Mouse (Mus musculus): ENCODE measurements around the gene Ddx52.

Ddx52 gene

DNA sequence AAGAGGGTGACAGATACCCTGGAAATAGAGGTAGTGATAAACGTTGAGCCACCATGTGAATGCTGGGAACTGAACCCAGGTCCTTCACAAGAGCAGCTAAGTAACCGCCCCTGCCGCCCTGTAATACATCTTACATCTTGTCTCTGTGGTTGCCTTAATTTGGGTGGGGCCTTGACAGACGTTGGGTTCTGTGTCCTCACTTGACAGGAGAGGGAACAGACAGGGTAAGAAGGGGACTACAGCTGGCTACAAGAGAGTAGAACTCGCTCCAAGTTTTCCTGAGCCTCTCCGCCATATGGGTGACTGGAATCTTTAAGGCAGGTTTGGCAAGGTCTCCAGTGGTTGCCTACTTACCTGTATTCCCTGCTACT lies 26.3 kb downstream of the Ddx52 start:
- no peak for DNase-seq (ENCODE audit: low spot score in 2 of 2)

DNA sequence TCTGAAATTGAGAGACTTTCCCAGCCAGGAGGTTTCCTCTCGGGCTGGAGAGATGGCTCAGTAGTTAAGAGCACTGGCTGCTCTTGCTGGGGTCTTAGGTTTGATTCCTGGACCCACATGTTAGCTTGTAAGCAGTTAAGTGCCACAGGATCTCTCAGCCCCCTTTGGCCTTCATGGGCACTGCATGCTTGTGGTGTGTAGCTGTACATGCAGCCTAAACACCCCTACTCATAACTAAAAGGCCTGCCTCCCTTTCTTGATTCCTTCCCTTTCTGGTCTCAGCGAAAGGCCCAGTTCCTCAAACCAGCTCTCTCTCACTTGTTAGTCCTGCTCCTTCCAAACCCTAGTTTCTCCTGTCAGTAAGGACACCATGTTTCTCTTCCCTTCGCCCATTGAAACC lies 27.2 kb downstream of the Ddx52 start:
- no peak for DNase-seq (ENCODE audit: low spot score in 2 of 2)

DNA sequence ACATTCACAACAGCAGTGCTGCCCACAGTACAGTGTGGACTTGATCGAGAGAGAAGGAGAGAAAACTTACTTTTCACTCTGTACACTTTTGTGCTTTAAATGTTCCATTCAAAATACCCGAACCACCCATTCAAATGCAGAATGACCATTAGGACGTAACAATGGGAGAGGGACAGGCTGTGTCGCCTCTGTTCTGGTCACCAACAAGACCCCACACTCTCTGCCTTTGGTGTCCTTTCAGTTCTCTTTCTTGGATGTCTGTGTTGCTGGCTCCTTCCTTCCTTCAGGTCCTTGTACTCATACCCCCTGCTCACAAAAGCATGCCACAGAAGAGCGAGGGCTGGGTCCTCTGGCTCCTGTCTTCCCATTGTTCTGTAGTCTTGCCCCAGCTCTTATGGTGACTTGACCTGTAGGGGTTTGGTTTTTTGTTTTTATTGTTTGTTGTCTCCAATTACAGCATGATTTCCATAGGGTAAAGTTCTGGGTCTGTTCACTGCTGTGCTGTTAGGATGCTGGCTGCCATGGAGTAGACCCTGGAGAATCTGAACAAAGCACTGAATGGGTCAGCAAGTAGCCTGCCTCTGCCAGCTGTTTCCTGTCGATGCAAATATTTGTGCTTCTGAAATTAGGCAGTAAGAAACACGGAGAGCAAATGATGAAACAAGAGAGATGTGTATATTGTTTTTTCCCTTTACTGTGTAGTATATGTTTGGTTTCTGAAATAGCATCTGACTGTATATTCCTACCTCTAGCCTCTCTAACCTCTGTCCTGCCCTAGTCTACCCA lies 32.9 kb downstream of the Ddx52 start:
- DNase-seq (ENCODE audit: low spot score in 2 of 2) = no peak

DNA sequence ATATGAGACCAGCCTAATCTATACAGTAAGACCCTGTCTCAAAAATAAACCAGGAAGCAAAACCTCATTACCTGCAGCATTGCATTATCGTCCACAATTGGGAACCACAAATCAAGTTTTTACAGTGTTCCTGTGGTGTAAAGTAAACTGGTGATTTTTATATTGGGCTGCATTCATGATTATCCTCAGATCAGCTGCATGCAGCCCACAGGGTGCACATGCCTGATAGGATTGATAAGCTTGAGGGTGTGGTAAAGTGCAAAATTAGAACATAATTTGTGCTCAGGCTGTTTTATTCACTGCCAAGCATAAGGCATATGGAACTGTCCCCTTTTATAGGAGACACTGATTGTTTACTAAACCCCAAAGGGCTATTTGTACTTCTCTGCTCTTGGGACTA lies 33.6 kb downstream of the Ddx52 start:
- DNase-seq (ENCODE audit: low spot score in 2 of 2) = no peak

DNA sequence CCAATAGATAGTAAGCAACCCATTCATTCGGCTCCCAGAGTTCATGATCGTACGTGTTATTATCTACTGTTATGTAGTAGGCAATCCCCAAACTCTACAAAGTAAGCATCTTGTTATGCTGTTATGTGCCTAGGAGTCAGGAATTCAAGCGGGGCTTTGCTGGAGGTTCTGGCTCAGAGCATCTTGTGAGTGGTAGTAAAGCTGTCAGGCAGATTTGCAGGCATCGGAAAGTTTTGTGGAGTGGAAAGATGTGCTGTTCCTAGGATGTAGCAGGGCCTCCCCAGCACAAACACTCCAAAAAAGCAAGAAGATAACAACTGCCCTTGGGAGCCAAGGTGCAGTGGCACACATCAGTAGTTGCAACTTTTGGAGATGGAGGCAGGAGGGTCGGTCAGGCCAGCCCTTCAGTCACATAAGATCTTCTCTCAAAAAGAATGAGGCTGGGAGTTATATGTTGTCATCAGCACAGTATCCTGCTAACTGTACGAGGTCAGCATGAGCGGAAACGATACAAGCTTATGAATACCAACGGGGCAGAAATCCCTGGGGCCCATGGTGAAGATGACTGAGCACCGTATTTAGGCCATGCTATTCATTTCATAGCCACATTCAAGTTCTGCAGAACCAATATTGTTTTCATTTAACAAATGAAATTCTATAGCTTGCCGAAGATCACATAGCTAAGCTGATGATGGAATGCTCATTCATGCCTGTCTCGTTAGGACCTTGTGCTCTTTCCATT lies 34.5 kb downstream of the Ddx52 start:
- DNase-seq (ENCODE audit: low spot score in 2 of 2) = no peak

DNA sequence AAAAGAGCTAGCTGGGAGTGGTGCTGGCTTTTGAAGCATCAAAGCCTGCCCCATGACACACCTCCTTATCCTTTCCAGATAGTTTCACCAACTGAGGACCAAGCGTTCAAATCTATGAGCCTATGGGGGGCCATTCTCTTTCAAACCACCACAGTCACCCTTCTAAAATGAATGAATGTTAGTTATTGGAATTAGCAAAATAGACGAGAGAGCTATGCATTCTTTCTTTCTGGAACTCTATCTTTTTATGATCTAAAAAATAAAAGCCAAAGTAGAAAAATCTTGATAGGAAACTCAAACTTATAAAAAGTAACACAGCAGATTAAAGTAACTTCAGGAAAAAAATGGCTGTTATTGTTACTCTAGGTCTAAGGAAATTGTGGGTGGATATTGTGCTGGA lies 35.9 kb downstream of the Ddx52 start:
- DNase-seq (ENCODE audit: low spot score in 2 of 2) = no peak

DNA sequence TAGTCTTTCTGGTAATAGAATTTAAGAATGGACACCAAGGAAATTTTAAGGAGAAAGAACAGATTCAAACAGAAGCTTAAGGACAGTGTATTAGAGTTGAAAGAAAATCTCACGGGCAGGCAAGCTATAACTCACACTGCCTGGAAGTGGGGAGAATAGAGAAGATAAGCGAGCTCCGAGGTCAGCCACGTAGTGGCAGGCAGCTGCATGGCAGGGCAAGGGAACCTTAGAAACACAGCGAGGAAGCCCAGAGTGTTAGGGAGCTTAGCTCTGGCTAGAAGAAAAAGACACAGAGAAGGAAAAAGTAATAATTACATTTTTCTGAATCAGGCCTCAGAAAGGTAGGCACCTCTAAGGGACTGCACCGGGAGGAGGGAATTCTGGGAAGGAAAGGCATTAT lies 38.1 kb downstream of the Ddx52 start:
- DNase-seq (ENCODE audit: low spot score in 2 of 2) = no peak

DNA sequence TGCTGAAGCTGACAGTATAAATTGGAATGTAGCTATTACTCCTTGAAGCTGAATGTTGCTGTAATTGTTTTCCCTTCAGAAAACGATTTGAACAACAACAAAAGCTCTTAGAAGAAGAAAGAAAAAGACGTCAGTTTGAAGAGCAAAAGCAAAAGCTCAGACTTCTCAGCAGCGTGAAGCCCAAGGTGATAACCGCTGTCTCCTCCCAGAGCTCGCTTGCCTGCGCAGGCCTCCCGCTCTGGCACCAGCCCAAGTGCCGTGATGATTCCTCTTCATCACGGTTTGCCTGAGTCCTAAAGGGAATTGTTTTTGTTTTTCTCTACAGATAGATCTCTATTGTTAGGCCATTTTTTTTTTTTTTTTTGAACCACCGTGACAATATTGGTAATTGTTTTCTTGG lies 39.5 kb downstream of the Ddx52 start:
- DNase-seq (ENCODE audit: low spot score in 2 of 2) = peak in 1 of 2 experiments; percentile 28

DNA sequence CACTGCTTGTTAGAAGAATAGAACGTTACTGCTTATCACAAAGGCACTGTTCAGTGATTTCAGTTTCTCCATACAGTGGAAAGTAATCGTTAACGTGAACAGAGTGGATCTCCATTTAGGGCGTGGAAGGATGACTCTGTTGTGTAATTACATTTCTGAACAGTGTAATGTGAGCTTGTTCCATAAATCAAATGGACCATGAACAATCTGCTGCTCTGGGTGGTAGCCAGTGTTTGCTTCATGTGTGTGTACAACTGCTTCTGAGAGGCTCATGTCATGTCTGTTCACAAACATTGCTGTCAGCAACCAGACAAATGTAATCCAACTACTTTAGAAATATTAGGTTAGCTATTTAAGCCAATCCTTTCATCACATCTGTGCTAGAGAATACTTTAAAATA lies 49.8 kb downstream of the Ddx52 start:
- DNase-seq (ENCODE audit: low spot score in 2 of 2) = no peak

DNA sequence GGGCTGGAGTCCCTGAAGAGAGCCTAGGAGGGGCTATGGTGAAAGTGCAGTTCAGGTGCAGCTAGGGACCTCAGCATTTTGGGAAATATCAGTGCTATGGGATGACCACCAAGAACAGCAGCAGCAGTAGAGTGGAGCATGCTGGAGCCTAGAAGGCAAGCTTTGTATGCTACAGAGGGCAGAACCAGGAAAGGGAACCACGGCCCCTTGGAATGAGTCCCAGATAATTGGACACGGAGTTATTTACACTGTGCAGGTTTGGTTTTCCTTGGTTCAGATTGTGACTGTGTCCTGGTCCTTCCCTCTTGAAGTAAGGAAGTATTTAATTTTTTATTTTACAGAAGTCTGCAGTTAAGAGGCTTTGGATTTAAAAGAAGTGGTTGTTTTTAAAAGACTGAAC lies 51.6 kb downstream of the Ddx52 start:
- DNase-seq (ENCODE audit: low spot score in 2 of 2) = no peak

DNA sequence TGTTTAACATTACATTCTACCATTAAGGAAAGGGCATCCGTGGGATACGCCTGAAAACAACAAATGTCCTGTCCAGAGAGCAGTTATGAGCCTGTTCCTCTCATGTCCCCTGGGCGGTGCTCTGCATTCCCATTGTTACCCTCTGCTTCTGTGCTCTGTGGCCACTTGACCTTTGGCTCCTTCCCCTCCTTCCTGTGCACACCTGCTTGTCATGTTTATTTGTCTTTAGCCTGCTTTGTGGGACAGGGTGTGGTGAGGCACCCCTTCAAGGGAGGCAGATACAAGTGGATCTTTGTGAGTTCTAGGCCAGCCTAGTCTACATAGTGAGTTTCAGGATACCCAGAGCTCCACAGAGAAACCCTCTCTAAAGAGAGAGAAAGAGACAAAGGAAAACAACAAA lies 52.6 kb downstream of the Ddx52 start:
- DNase-seq (ENCODE audit: low spot score in 2 of 2) = no peak

DNA sequence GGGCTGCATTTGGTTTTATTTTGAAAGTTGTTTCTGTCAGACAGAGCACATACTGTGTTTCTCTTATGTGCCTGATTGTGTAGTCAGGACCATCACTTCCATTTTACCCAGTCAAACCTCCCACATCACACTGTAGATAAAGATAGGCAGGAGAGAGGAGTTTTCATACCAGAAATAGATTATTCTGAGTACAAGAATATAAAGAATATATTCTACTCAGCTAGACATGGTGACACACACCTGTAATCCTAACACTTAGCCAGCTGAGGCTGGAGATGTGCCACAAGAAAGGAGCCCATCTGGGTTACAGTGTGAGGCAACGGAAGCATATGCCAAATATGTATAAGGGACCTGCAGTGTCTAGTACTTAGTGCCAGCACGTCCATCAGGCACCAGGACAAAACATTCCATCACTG lies 53.7 kb downstream of the Ddx52 start:
- DNase-seq (ENCODE audit: low spot score in 2 of 2) = peak in 1 of 2 experiments; percentile 41

DNA sequence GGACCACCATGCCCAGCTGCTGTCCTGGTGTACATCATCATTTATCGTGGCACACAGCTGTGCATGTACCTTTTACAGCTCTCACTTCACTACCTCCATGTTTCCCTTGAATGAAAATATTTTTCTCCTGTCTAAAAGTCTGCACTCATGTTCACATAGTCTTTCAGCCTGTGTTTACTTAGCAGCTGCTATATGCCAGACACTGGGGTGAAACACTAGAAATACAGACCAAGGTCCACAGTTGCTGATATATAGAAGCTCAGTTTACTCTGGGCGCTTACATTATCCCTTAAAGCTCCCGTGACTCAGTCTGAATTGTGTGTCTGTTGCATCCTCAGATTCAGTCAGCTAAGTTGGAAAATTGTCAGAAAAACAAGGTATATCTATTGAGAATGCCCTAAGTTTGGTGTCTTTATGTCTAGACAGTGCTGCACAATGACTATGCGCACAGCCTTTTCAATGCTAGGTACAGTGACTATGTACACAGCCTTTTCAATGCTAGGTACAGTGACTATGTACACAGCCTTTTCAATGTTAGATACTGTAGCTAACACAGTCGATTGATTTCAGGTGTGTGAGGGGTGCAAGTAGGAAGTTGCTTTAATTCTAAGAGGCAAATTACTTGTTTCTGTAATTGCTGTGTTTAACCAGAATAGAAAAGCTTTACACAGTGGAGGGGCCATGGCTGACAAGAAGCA lies 55.5 kb downstream of the Ddx52 start:
- no peak for DNase-seq (ENCODE audit: low spot score in 2 of 2)

DNA sequence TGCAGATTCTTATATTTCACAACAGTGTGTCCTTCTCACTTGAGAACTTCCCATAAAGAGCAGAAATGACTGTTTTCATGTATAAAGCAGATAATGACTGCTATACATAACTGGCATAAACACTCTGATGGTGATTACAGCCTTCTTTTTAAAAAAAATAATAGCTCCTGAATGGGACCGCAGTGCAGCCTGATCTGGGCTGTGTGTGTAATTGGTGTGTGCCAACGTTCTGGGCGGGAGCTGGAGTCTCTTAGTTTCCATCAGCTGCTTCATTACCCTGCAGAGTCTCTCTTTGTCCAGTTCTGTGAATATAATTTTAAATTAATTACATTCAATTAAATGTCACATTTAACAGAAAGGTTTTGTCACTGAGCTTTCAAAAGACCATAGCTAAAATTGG lies 57.1 kb downstream of the Ddx52 start:
- DNase-seq (ENCODE audit: low spot score in 2 of 2) = no peak

DNA sequence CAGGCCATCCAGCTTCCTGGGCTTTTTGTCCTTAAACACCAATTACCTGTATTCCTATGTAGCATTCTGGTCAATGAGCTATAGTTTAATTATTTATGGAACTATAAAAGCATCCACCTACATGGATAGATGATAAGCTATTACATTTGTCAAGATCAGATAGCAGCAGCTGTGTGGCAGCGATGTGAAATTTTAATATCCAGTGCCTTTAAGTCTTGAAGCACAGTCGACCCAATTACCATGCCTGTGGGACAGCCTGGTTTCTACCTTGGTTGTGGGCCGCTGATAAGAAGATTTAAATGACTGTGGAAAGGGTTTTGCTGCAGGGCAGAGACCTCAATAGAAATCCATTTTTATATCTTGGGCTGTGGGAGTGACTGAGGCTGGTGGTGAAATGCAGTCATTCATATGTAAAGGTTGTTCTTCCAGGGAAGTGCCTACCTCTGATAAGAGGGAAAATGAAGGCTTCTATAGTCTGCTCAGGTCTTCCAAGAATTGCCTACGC lies 57.6 kb downstream of the Ddx52 start:
- DNase-seq (ENCODE audit: low spot score in 2 of 2) = no peak

DNA sequence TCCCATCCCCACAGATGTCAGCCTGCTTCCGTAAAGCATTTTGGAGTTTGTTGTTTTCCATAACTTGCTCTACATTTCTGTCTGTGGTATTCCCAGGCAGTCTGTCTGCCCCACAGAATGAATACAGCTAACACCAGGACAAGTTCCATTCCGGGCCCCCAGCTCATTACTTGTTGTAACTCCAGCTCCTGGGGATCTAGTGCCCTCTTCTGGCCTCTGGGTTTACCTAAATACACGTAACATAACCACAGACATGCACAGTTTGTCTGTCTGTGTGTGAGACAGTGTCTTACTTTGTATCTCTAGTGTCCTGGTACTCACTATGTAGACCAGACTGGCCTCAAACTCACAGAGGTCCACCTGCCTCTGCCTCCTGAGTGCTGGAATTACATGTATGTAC lies 59.4 kb downstream of the Ddx52 start:
- no peak for DNase-seq (ENCODE audit: low spot score in 2 of 2)

DNA sequence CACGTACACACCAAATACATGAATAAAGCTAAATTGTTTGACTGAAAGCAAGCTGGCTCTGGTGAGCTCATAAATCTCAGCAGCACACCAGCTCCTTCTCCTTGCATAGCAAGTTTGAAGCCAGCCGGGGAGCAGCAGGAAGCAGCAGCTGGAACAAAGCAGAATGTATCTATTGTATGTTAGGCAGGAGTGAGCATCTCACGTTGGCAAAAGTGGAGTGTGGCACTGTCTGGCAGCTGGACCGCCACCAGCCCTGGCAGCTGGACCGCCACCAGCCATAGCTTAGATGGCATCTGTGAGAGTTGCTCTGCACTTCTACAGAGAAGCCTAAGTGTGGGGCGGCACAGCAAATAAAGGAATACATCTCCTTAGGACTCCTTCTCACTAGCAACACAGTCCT lies 62.1 kb downstream of the Ddx52 start:
- DNase-seq (ENCODE audit: low spot score in 2 of 2) = no peak

DNA sequence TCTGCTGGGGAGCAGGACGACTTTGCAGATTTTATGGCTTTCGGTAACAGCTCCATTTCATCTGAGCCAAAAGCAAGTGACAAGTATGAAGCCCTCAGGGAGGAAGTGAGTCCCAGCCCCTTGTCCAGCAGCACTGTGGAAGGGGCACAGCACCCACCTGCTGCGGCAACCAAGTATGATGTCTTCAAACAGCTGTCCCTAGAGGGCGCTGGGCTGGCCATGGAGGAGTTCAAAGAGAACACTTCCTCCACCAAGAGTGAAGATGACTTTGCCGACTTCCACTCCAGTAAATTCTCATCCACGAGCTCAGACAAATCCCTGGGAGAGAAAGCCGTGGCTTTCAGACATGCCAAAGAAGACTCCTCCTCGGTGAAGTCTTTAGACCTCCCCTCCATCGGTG lies 67.1 kb downstream of the Ddx52 start:
- no peak for DNase-seq (ENCODE audit: low spot score in 2 of 2)

DNA sequence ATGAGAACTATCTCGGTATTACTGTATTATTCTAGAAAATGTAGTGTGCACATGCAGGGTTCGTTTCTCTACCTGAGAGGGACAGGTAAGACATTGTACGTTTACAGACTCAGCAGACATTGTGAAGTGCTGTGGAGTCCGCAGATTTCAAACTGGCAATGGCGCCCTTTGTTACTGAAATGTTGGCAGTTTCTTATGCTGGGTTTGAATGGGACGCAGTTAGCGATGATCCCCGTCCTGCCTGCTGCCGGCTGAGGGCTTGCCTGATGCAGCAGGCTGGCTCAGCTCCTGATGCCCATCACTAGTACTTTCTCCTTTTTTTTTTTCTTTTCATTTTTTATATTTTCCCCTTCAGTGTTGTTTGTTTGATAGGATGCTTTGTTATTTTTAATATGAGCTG lies 68.5 kb downstream of the Ddx52 start:
- DNase-seq (ENCODE audit: low spot score in 2 of 2) = no peak

DNA sequence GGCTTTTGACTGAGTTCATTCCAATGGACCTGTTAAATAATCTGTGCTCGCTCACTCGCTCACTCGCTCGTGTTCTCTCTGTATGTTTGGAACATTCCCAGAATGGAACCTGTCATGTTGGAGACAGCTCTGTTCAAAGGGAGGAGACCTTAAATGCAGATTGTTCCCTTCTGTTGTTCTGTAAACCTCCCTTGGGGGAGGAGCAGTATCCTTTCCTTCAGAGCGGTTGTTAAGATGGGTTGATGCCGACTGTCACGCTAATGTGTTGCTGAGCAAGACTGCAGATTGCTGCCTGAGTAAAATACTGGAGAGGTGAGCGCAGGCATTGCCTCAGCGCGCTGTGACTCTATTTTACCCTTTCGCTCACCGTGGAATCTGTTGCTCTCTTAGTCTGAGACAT lies 69.2 kb downstream of the Ddx52 start:
- no peak for DNase-seq (ENCODE audit: low spot score in 2 of 2)

DNA sequence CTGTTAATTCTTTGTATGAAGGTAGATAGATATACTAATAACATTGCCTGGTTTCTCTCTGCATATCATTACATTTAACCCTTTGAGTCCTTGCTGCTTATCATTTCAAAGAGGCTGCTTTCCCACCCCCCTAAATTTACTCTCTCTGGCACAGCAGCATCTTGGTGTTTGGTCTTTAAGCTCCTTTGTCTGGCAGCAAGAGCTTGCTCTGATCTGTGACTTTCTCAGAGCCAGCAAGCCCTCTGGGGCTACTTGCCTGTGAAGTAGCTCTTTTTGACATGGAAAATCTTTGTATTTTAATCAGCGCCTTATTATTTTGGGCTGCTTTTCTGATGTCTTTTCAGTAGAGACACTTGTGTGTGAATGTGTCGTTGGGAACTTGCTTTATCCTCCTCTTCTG lies 69.7 kb downstream of the Ddx52 start:
- DNase-seq (ENCODE audit: low spot score in 2 of 2) = no peak

Measured in right cerebral cortex, postnatal 10 days (tissue).